Mouse (Mus musculus): ENCODE data around the gene Krt33b. TPM values are rescaled to one million over a fixed set of nuclear protein-coding genes. Genes with fewer than 3 reads are reported as not detected.
A peak's percentile ranks its signal among the peaks of the same experiment; 100 is the strongest.

The Krt33b gene
- not detected in 2 replicates for total RNA-seq (2017)

DNA sequence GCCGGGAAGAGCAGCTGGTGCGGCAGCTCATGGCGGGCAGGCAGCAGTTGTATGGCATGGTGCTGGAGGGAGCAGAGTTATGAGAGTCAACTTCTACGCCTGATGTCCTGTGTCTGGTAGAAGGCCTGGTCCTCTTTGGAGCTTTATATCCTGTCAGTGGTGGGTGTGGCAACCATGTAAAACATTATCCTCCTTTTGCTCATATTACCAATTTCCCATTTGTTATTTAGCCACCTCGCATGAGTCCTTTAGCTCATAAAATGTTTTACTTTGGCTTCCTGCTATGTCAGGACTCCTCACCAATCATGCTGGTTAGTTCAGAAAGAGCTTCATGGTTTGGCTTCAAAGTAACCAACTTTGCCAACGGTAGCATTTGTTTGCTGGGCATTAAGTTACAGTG is at the start of gene Krt33b:
TSS of gene Krt33b (minus strand) at position 101 of the 400 bp plus-strand sequence.
- no peak for ATAC-seq (ENCODE audit: extremely low read depth, insufficient number of reproducible peaks, low FRiP score, poor library complexity, severe bottlenecking)

- ATAC-seq (ENCODE audit: extremely low read depth, insufficient number of reproducible peaks, low FRiP score, poor library complexity, severe bottlenecking): no peak
These were observed 44.2 kb upstream of the Krt33b start for GRCm38 (mm10) chr11:100073873-100074272.

DNA sequence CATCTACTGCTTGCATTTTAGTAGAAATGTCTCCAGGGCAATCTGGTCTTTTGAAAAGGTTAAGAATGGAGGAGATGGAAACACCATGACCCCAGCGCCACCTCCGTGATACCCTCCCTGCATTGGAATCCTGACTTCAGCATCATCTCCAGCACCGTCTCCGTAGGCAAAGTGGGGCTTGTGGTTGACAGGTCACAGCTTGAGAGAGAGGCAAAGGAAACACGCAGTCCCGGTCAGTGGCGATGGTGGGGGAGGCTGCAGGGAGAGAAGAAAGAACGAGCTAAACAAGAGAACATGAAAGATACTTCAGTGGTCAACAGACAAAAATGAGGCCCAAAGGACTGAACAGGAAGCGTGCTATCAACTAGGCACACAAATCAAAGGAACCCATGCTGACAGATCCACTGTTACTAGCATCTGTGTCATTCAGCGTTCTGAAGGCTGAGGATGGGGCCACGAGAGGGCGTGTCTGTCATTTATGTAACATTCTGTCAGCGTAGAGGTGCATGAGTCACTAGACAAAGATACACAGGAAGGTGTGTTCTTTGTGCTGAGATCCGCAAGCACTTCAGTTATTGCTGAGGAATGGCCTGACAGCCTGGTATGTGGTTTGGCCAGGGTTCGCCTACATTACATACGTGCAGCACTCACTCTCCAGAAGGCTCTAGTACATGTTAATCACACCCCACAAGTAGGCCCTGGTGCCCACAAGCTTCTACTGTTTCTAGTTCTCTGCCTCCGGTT is 37.8 kb upstream of the Krt33b start:
- no peak for ATAC-seq (ENCODE audit: extremely low read depth, insufficient number of reproducible peaks, low FRiP score, poor library complexity, severe bottlenecking)

GRCm38 (mm10) chr11:100066236-100067010 is 36.8 kb upstream of the Krt33b start:
- ATAC-seq (ENCODE audit: extremely low read depth, insufficient number of reproducible peaks, low FRiP score, poor library complexity, severe bottlenecking): no peak

DNA sequence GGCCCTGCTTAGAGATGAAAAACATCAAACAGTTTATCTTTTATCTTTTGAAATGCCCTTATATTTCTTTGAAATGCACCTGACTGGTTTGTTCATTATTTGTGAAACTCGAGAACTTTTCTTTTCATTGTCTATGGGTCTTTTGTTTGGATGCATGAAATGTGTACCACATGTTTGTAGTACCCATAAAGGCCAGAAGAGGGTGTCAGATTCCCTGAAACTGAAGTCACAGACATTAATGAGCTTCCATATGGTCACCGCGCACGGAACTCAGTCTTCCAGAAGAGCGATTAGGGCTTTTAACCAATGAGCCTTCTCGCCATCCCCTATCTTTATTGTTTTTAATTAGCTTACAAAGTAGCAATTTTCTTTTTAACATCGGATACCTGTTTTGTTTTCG is 29.2 kb upstream of the Krt33b start:
- ATAC-seq (ENCODE audit: extremely low read depth, insufficient number of reproducible peaks, low FRiP score, poor library complexity, severe bottlenecking): no peak

DNA sequence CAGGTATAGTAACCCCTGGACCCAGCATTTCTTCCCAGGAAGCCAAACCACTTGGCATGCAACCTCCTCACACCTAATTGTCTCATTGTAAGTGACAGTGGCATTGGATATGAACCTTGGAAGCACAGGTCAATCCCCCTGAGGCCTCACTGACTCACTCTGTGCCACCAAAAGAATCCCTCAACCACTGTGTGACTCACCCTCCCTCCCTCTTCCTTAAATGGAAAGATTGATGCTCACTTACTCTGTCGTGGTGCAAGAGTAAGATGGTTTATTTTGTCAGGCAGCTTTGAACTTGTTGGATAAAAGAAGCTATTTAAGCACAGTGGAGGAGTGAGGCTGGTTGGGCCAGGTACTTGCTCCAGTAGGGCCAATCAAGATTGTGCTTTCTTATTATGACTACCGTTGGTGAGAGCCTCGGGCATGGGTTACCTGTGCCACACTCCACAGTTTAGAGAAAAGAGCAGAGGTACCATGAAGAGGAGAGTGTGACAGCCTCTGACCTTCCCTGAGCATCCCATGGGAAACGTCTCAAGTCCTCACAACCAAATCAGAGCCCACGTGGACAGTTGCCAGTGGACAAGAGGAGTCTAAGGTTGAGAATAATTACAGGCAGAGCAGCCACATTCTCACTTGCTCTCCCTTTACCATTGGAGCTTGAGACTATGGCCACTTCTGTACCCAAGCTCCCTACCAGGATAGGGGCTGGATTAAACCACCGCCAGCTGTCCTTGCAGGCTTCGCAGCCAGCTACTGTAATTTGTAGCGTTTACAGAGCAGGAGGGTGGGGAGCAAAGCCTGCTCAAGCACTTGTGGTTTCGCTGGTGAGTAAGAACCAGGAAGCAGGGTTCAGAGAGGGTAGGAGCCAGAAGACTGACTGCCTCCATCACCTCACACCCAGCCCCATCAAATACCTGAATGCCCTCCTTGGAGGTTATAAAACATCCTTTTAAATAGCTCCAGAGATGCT is 26.3 kb upstream of the Krt33b start:
- no peak for ATAC-seq (ENCODE audit: extremely low read depth, insufficient number of reproducible peaks, low FRiP score, poor library complexity, severe bottlenecking)

DNA sequence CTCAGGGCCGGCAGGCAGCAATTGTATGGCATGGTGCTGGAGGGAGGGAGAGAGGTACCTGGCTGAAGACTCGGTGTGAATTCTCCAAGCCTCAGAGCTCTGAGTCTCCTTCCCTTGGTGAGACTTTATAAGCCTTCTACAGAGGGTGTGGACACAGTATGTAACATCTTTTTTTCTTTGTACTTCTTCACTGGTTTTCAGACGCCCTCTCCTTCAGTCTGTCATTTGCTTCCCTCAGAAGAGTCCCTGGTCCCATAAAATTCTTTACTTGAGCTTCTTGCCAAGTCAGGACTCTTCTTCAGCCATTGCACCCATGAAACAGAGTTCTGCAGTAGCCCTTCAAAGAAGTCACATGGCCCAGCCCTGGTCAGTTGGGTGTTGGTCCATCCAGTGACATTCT is 20.8 kb upstream of the Krt33b start, which contains the start of gene Krt31:
TSS of gene Krt31 (minus strand) at position 101 of the 400 bp plus-strand sequence.
- ATAC-seq (ENCODE audit: extremely low read depth, insufficient number of reproducible peaks, low FRiP score, poor library complexity, severe bottlenecking): no peak

DNA sequence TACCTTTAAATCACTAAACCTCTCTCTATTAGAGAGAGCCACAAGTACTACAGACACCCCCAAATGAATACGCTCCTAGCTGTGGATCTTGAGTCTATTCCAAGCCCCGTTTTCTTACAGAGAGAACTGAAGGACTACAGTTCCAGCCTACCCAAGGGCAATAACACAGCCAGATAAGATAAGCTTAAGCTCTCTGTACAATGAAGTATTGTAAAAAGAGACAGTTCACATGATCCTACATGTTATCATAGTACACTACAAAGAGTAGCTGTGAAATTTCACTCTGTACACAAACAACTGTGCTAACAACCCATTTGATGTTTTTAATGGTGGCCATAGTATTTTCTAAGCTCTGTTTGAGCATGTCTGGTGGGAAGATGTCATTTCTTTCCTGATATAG is 17.5 kb upstream of the Krt33b start:
- no peak for ATAC-seq (ENCODE audit: extremely low read depth, insufficient number of reproducible peaks, low FRiP score, poor library complexity, severe bottlenecking)

DNA sequence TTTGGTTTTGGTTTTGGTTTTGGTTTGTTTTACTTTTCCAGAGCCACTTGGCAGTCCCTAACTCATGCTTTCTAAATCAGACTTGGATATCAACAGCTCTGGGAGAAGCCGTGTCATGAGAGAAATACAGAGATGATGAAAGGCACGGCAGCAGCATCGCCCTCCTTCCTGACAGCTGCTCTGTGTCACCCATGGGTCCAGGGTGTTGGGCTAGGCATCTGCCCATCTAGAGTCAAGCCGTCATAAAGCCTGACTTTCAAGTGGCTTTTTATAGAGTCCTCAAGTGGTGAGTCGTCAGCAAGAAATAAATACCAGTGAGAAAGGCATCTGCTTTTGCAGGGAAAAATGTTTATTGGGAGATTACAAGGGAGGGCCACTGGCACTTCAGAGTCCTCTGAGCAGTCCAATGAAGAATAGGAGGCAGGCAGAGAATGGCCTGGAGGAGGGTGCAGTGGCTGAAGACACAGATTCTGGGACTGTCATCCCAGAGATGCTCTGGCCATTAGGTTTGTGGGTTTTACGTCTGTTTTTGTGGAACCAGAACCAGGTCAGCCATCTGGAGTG is 16.7 kb upstream of the Krt33b start:
- ATAC-seq (ENCODE audit: extremely low read depth, insufficient number of reproducible peaks, low FRiP score, poor library complexity, severe bottlenecking): no peak

DNA sequence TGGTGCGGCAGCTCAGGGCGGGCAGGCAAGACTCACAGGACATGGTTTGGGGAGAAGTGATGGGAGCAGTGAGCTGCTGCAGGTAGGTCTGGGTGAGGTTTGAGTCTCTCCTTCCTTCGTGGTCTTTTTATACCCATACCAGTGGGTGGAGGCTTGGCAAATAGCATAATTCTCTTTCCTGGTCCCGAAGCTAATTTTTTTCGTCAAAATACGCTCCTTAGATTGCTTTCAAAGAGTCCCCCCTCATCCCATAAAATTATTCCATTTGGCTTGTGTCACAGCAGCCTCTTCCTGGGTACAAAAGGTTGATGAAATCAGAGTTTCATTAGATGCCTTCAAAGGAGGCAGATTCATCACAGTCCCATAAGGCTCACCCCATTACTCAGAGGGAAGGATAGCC is 11.8 kb upstream of the Krt33b start, which contains the start of gene Krt34:
TSS of gene Krt34 (minus strand) at position 101 of the 400 bp plus-strand sequence.
- no peak for ATAC-seq (ENCODE audit: extremely low read depth, insufficient number of reproducible peaks, low FRiP score, poor library complexity, severe bottlenecking)

DNA sequence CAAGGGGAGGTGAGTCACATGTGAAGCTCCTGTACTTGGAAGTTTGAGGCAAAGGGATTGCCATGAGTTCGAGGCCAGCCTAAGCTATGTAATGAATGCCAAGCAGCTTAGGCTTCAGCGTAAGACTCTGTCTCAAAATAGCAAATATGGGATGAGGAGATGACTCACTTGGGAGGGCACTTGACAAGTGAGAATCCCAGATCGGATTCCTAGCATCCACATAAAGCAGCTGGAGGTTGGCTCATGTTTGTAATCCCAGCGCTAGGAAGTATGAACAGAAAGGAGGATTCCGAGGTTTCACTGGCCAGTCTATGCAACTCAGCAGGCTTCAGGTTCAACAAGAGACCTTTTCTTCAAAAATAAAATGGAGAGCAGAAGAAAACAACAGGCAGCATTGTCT is 8.2 kb downstream of the Krt33b start:
- ATAC-seq (ENCODE audit: extremely low read depth, insufficient number of reproducible peaks, low FRiP score, poor library complexity, severe bottlenecking): no peak

DNA sequence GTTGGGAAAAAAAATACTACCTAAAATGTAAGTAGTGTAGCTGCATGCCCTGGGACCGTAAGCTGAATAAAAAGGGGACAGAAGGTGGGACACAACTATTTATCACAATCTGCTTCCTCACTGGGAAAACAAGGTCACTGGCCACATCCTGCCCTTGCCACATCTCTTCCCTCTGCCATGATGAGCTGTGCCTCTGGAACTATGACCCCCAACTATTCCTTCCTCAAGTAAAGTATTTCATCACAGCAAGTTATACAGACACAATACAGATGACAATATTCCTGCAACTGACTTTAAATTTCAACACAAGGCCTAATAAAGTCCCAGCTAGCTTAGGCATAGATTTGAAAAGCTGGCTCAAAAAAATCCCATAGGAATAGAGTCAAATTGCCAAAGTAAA is 10.2 kb downstream of the Krt33b start:
- ATAC-seq (ENCODE audit: extremely low read depth, insufficient number of reproducible peaks, low FRiP score, poor library complexity, severe bottlenecking): no peak

- ATAC-seq (ENCODE audit: extremely low read depth, insufficient number of reproducible peaks, low FRiP score, poor library complexity, severe bottlenecking): no peak
These were observed 13.6 kb downstream of the Krt33b start, which contains the start of gene Krt33a for GRCm38 (mm10) chr11:100016112-100016511. Gene Krt33a (minus strand): TSS chr11:100016212.

DNA sequence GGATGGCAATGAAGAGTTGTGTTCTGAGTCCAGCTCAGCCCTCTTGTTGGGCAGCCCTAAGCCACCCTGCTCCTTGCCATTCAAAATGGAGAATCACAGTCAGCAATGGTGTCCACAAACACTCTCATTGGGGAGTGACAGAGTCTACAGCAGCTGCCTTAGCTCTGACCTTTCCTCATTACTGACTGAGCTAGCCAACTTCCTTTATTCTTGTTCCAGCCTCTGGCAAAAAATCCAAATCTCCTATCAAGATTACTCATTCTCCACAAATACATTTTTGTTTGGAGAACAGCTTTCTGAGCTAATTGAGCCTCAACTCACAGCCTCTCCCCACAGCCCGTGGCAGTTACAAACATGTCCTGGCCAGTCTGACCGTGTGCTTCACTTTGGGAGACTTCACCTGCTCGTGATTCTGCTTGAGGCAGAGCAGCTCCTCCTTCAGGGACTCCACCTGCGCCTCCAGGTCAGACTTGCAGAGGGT is 15.9 kb downstream of the Krt33b start:
- ATAC-seq (ENCODE audit: extremely low read depth, insufficient number of reproducible peaks, low FRiP score, poor library complexity, severe bottlenecking): no peak

GRCm38 (mm10) chr11:100010682-100011081 is 19.0 kb downstream of the Krt33b start:
- no peak for ATAC-seq (ENCODE audit: extremely low read depth, insufficient number of reproducible peaks, low FRiP score, poor library complexity, severe bottlenecking)

DNA sequence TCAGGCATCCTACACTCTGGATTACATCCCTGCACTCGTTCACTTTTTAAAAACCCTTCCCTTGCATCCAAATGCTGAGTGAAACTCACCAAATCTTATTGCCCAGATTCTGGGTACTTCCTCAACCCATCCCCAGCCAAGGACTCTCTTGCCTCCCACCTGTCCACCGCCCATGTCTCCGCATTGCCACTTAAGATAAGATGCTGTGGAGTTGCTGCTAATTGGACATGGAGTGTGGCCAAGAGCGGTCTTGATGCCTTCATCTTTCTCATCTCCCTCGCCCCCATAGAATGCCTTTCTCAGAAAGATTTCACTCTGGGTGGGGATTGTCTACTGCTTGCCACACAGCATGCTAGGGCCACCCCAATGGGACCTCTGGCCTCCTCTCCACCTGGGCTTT is 21.3 kb downstream of the Krt33b start:
- no peak for ATAC-seq (ENCODE audit: extremely low read depth, insufficient number of reproducible peaks, low FRiP score, poor library complexity, severe bottlenecking)

DNA sequence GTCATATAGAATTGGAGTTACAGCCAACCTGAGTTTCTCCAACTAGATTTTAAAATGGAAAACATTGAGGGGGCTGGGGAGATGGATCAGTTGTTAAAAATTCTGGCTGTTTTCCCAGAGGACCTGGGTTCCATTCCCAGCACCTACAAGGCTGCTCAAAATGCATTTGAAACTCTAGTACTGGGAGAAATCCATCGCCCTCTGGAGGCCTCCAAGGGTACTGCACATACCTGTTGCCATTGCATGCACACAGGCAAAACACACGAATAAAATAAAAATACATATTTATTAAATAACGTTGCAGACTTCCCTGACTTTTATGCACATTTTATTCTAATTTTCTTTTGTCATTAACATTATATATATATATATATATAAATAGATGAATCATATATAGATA is 23.0 kb downstream of the Krt33b start:
- ATAC-seq (ENCODE audit: extremely low read depth, insufficient number of reproducible peaks, low FRiP score, poor library complexity, severe bottlenecking): no peak

- ATAC-seq (ENCODE audit: extremely low read depth, insufficient number of reproducible peaks, low FRiP score, poor library complexity, severe bottlenecking): no peak
These were observed 23.8 kb downstream of the Krt33b start for GRCm38 (mm10) chr11:100005905-100006304.

DNA sequence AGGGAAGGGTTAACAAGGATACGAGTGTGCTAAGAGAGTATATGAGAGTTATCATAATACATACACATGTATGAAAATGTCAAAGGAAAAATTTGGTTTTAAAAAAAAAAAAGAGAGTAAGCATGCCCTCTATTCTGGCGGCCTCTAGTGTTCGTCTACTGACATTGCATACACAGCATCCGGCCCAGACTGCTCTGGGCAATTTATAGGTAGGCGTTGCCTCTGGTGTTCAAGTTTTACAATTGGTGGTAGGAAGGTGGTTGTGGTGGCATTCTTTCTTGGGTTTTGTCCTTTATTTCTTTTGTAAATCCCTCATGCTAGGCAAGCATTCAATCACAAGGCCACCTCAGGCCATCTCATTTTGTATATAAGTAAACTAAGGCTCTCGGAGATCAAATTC is 24.8 kb downstream of the Krt33b start:
- ATAC-seq (ENCODE audit: extremely low read depth, insufficient number of reproducible peaks, low FRiP score, poor library complexity, severe bottlenecking): 0 out of 2 replicates have a peak, but pooled peaks have one; percentile 9
